Mouse (Mus musculus) myocyte (in vitro differentiated cells): ENCODE data around the gene Tspan11. TPM values are rescaled to one million over a fixed set of nuclear protein-coding genes. Genes with fewer than 3 reads are reported as not detected.

ENCODE experiments used
- H3K27me3 ChIP-seq: one replicate; pipeline ENCODE4 v1.6.1; 2011; ENCODE audit not compliant: control insufficient read depth, insufficient read depth, insufficient read length
- H3K36me3 ChIP-seq: one replicate; pipeline ENCODE4 v1.6.1; 2011; ENCODE audit not compliant: control insufficient read depth, insufficient read depth
- H3K4me2 ChIP-seq: one replicate; pipeline ENCODE4 v1.6.1; 2011; ENCODE audit warnings: low read depth, control low read depth
- H3K4me3 ChIP-seq: one replicate; pipeline ENCODE4 v1.5.1; 2011; ENCODE audit warnings: mild to moderate bottlenecking, control low read depth, moderate library complexity
- H3K79me2 ChIP-seq: one replicate; pipeline ENCODE4 v1.6.1; 2011; ENCODE audit not compliant: control insufficient read depth, insufficient read depth
- H3ac ChIP-seq: one replicate; pipeline ENCODE4 v1.6.1; 2011; ENCODE audit not compliant: control insufficient read depth, insufficient read length
- CEBPB ChIP-seq: IDR thresholded peaks from 2 replicates; pipeline ENCODE4 v1.6.1; 2011; ENCODE audit warnings: mild to moderate bottlenecking, moderate library complexity; ENCODE audit not compliant: poor library complexity, insufficient read depth, severe bottlenecking
- E2F4 ChIP-seq: IDR thresholded peaks from one replicate; pipeline ENCODE4 v1.6.1; 2011; ENCODE audit warnings: mild to moderate bottlenecking, control low read depth, moderate library complexity; ENCODE audit not compliant: insufficient read depth
- MAX ChIP-seq: IDR thresholded peaks from one replicate; pipeline ENCODE4 v1.6.1; 2011; ENCODE audit warnings: low read depth, mild to moderate bottlenecking, control low read depth
- MYOD1 ChIP-seq, 3 experiments: IDR thresholded peaks; one replicate each; pipeline ENCODE4 v1.6.1; 2011; ENCODE audit warnings: control low read depth in 2 of 3, low read depth in 2 of 3, mild to moderate bottlenecking in 2 of 3, moderate library complexity in 1 of 3; ENCODE audit not compliant: insufficient read length in 2 of 3, control insufficient read depth in 1 of 3
- MYOG ChIP-seq, 3 experiments: IDR thresholded peaks; one replicate each; pipeline ENCODE4 v1.6.1; 2011; ENCODE audit warnings: control low read depth in 2 of 3, low read depth in 2 of 3, mild to moderate bottlenecking in 2 of 3; ENCODE audit not compliant: insufficient read length in 2 of 3, control insufficient read depth in 1 of 3, insufficient read depth in 1 of 3
- POLR2A ChIP-seq: IDR thresholded peaks from one replicate; pipeline ENCODE4 v1.6.1; 2011; ENCODE audit warnings: low read depth, mild to moderate bottlenecking, control low read depth, moderate library complexity; ENCODE audit not compliant: insufficient read length
- POLR2AphosphoS2 ChIP-seq: IDR thresholded peaks from one replicate; pipeline ENCODE4 v1.6.1; 2011; ENCODE audit warnings: low read depth, control low read depth; ENCODE audit not compliant: insufficient read length
- REST ChIP-seq: IDR thresholded peaks from one replicate; pipeline ENCODE4 v1.6.1; 2011; ENCODE audit warnings: mild to moderate bottlenecking, control low read depth, moderate library complexity; ENCODE audit not compliant: insufficient read depth, insufficient read length
- SRF ChIP-seq: IDR thresholded peaks from one replicate; pipeline ENCODE4 v1.6.1; 2011; ENCODE audit warnings: low read depth; ENCODE audit not compliant: control insufficient read depth, insufficient read length
- TCF12 ChIP-seq: IDR thresholded peaks from one replicate; pipeline ENCODE4 v1.6.1; 2011; ENCODE audit warnings: mild to moderate bottlenecking, control low read depth; ENCODE audit not compliant: poor library complexity, insufficient read depth, severe bottlenecking
- TCF3 ChIP-seq: IDR thresholded peaks from one replicate; pipeline ENCODE4 v1.6.1; 2011; ENCODE audit warnings: low read depth, control low read depth; ENCODE audit not compliant: insufficient read length
- USF1 ChIP-seq: IDR thresholded peaks from one replicate; pipeline ENCODE4 v1.6.1; 2011; ENCODE audit warnings: low read depth, mild to moderate bottlenecking, control low read depth, moderate library complexity
- polyA plus RNA-seq: library from polyadenylated mRNA; unstranded; fragments of >200 nt; fragmentation: generic; extraction: Trizol; gene quantifications from one replicate; pipeline ENCODE4 v1.2.1, GENCODE M21; 2012; ENCODE audit warnings: missing spikeins

The Tspan11 gene
- polyA plus RNA-seq, 1 experiment, result 1.6 TPM

GRCm38 (mm10) chr6:127920652-127921051 is 33.3 kb downstream of the Tspan11 start:
- Histone ChIP-seq H3K27me3 (peaks cover 13% of the 10 kb centered on the region), H3ac (no peak overlapping the region), H3K79me2 (no peaks in the 10 kb centered on the region), H3K36me3 (no peaks in the 10 kb centered on the region), H3K4me3 (no peak overlapping the region), H3K4me2 (no peak overlapping the region)
- no peak for TF ChIP-seq SRF
- no peak for TF ChIP-seq MAX
- no peak for TF ChIP-seq TCF3
- TF ChIP-seq CEBPB, result no peak
- TF ChIP-seq TCF12, result no peak
- no peak for TF ChIP-seq MYOD1 (IDR thresholded peaks at IDR 0.05; ENCODE audit: control insufficient read depth in 1 of 3, insufficient read length in 2 of 3, low read depth in 2 of 3)
- no peak for TF ChIP-seq MYOG (IDR thresholded peaks at IDR 0.05; ENCODE audit: control insufficient read depth in 1 of 3, insufficient read depth in 1 of 3, insufficient read length in 2 of 3, low read depth in 2 of 3)
- TF ChIP-seq POLR2A, result no peak
- no peak for TF ChIP-seq REST
- no peak for TF ChIP-seq E2F4
- TF ChIP-seq USF1, result no peak
- TF ChIP-seq POLR2AphosphoS2, result no peak

GRCm38 (mm10) chr6:127921996-127922395 is 34.6 kb downstream of the Tspan11 start:
- no peak for TF ChIP-seq USF1
- no peak for TF ChIP-seq SRF
- no peak for TF ChIP-seq MAX
- no peak for TF ChIP-seq POLR2A
- Histone ChIP-seq H3K4me2 (no peak overlapping the region), H3K79me2 (no peaks in the 10 kb centered on the region), H3ac (no peak overlapping the region), H3K27me3 (peaks cover 21% of the 10 kb centered on the region), H3K4me3 (no peak overlapping the region), H3K36me3 (no peaks in the 10 kb centered on the region)

DNA sequence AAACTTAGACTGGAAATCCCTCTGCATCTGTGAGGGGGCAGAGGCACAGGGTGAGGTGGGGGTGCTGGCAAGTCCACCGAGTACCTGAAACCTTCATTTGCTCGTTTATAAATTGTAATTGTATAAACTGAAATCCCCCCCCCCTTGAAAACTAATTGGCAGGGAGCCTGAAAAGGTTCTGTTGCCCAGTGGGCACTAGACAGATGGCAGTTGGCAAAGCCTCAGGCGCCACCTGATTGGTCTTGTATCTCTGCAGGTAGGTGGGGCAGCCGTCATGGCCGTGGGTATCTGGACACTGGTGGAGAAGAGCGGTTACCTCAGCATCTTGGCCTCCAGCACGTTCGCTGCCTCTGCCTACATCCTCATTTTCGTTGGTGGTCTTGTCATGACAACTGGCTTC is 35.9 kb downstream of the Tspan11 start:
- Histone ChIP-seq H3K36me3 (no peaks in the 10 kb centered on the region), H3K4me2 (no peak overlapping the region), H3K4me3 (no peak overlapping the region), H3K79me2 (no peaks in the 10 kb centered on the region), H3K27me3 (peaks cover 21% of the 10 kb centered on the region), H3ac (no peak overlapping the region)
- no peak for TF ChIP-seq CEBPB
- no peak for TF ChIP-seq MAX
- TF ChIP-seq REST, result no peak
- no peak for TF ChIP-seq E2F4
- no peak for TF ChIP-seq TCF3
- TF ChIP-seq USF1, result no peak

DNA sequence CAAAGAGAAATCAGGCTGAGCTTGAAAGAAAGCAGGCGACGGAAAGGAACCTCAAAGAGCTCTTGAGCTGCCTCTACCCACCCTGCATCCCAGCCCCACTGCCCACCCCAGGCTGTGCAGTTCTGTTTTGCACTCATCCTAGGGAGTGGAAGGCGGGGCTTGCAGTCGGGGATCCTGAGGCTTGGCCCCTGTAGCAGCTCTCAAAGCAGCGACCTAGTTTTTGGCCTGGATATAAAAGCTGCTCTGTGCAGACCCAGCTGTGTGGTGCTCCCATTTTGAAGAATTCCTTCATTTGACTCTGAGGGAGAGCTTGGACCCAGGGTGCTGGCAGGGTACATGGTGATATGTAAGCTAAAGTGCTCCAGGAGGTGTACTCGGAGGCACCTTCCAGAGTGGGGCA is 37.4 kb downstream of the Tspan11 start:
- Histone ChIP-seq H3K4me2 (no peak overlapping the region), H3K79me2 (no peaks in the 10 kb centered on the region), H3K36me3 (no peaks in the 10 kb centered on the region), H3K4me3 (no peak overlapping the region), H3K27me3 (peaks cover 21% of the 10 kb centered on the region), H3ac (no peak overlapping the region)
- no peak for TF ChIP-seq MYOG (IDR thresholded peaks at IDR 0.05; ENCODE audit: control insufficient read depth in 1 of 3, insufficient read depth in 1 of 3, insufficient read length in 2 of 3, low read depth in 2 of 3)
- no peak for TF ChIP-seq TCF12
- TF ChIP-seq CEBPB, result no peak
- no peak for TF ChIP-seq MYOD1 (IDR thresholded peaks at IDR 0.05; ENCODE audit: control insufficient read depth in 1 of 3, insufficient read length in 2 of 3, low read depth in 2 of 3)
- no peak for TF ChIP-seq E2F4
- no peak for TF ChIP-seq MAX
- no peak for TF ChIP-seq SRF
- TF ChIP-seq POLR2AphosphoS2, result no peak

- TF ChIP-seq MYOG (IDR thresholded peaks at IDR 0.05; ENCODE audit: control insufficient read depth in 1 of 3, insufficient read depth in 1 of 3, insufficient read length in 2 of 3, low read depth in 2 of 3), result no peak
- TF ChIP-seq TCF12, result no peak
- no peak for TF ChIP-seq SRF
- no peak for TF ChIP-seq TCF3
- TF ChIP-seq E2F4, result no peak
- no peak for TF ChIP-seq REST
- TF ChIP-seq USF1, result no peak
- Histone ChIP-seq H3K79me2 (no peaks in the 10 kb centered on the region), H3K27me3 (peaks cover 21% of the 10 kb centered on the region), H3K36me3 (no peaks in the 10 kb centered on the region), H3K4me2 (no peak overlapping the region), H3K4me3 (no peak overlapping the region), H3ac (no peak overlapping the region)
Measured at GRCm38 (mm10) chr6:127925915-127926314, 38.5 kb downstream of the Tspan11 start.
